Mouse (Mus musculus): ENCODE data around the gene Lbh. TPM values are rescaled to one million over a fixed set of nuclear protein-coding genes. Genes with fewer than 3 reads are reported as not detected.

Lbh gene
- polyA plus RNA-seq (2015; fragmentation: Nextera tagmentation; extraction: Ambion mirVana) = 7.2 and 10.0 TPM in 2 replicates

DNA sequence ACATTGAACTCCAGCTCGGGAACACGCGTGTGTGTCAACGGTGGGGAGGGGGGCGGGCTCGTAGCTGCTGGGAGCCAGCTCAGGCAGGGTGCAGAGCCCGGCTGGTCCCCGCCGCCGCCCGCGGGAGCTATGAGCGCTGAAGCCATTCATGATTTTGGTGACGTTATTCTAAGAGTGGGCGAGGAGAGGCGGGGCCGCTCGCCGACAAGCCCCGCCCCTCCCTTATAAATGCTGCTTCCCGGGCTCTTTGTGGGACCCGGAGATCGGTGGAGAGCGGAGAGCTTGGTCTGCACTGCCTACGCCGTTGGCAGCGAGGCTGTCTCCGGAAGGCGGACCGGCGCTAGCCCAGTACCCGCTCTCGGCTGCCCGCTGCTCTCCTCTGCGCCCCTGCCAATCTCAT is at the start of gene Lbh:
Gene Lbh (plus strand): TSS at position 253 of the 400 bp plus-strand sequence.

Other genes starting within 250 kb of the Lbh start
- gene Ypel5, start 81.9 kb upstream of the Lbh start, polyA plus RNA-seq (2015; fragmentation: Nextera tagmentation; extraction: Ambion mirVana) = 78.9 and 82.9 TPM in 2 replicates
- 3.6 and 3.8 TPM in 2 replicates for gene Lclat1, start 189.7 kb downstream of the Lbh start, polyA plus RNA-seq (2015; fragmentation: Nextera tagmentation; extraction: Ambion mirVana)